Mouse (Mus musculus): ENCODE results near the gene Taok2. TPM values are rescaled to one million over a fixed set of nuclear protein-coding genes. Genes with fewer than 3 reads are reported as not detected.
"Not testable (repeated sequence)": the region's sequence is repeated elsewhere in the genome, so short reads cannot be mapped to it uniquely, and the experiment has no call there.

The Taok2 gene
- polyA plus RNA-seq, 1 experiment from 2014 or later, result 52.8 TPM

DNA sequence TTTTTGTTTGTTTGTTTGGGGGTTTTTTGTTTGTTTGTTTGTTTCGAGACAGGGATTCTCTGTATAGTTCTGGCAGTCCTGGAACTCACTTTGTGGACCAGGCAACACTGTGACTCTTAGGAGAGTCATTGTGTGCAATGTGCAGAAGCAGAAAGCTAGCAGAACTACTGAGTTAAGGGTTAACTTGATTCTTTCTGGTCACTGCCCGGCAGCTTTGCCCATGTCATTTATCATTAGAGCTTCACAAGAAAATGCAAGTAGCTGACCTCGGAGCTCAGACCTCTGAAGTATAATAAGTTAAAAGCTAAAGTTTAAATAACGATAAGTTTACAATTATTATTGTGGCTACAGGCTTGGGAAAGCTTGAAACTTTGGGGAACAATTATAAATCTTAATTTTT, 33.9 kb upstream of the Taok2 start:
- H3K36me3 ChIP-seq (ENCODE audit: control insufficient read depth, insufficient read depth, low read length); H3K4me1 ChIP-seq (ENCODE audit: control insufficient read depth, insufficient read depth, low read depth, low read length); ATAC-seq; H3K27me3 ChIP-seq (replicated peaks; ENCODE audit: control insufficient read depth, insufficient read depth, low read length); H3K4me3 ChIP-seq (ENCODE audit: low read length); H3K9ac ChIP-seq (ENCODE audit: low read depth, low read length); H3K4me2 ChIP-seq (ENCODE audit: low read length); H3K27ac ChIP-seq (ENCODE audit: low read depth, low read length); H3K9me3 ChIP-seq (ENCODE audit: control insufficient read depth, low read length): not testable (repeated sequence)
- WGBS, result 34% methylated on average over 4 of the region's 4 CpGs

DNA sequence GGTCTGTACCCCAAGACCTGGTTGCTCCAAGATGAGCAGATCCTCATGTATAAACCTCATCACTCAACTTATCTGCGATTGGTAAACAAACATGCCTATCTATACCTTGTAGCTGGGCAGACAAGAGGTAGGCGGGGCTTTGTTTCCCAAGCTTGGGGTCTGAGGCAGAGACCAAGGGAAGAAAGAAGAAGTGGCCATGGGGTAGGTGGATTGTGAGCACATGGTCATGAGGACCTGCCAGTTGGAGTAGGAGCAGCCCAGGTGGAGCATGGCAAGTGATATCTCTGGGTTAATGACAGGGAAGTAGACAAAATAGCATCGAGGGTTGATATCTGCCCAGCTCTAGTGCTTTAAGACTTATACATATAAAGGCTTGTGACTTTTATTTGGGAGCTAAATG, 30.3 kb upstream of the Taok2 start:
- Histone ChIP-seq H3K4me1 (ENCODE audit: control insufficient read depth, insufficient read depth, low read depth, low read length) (no peaks in the 10 kb centered on the region), H3K36me3 (ENCODE audit: control insufficient read depth, insufficient read depth, low read length) (no peaks in the 10 kb centered on the region), H3K4me2 (ENCODE audit: low read length) (no peak overlapping the region), H3K9me3 (ENCODE audit: control insufficient read depth, low read length) (no peaks in the 10 kb centered on the region), H3K27ac (ENCODE audit: low read depth, low read length) (no peak overlapping the region), H3K9ac (ENCODE audit: low read depth, low read length) (no peak overlapping the region), H3K27me3 (replicated peaks; ENCODE audit: control insufficient read depth, insufficient read depth, low read length) (no peaks in the 10 kb centered on the region), H3K4me3 (ENCODE audit: low read length) (no peak overlapping the region)
- no peak for ATAC-seq
- WGBS, result 95% methylated on average over 3 of the region's 3 CpGs

DNA sequence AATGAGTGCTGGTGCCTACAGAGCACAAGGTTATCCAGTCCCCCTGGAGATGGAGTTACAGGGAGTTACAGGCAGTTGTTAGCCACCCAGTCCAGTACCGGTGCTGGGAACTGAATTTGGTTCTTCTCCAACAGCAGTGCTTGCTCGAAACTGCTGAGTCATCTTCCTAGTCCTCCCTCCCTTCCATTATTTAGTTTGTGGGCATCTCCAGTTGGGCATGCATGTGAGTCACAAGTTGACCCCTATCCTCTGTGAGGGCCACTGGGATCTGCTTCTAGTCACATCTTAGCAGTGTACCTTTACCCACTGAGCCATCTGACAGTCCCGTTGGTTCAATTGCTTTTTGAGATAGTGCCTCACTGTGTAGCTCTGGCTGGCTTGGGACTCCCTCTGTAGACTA, 21.1 kb upstream of the Taok2 start:
- Histone ChIP-seq H3K27ac (ENCODE audit: low read depth, low read length) (no peak overlapping the region), H3K27me3 (replicated peaks; ENCODE audit: control insufficient read depth, insufficient read depth, low read length) (no peaks in the 10 kb centered on the region), H3K9me3 (ENCODE audit: control insufficient read depth, low read length) (no peaks in the 10 kb centered on the region), H3K36me3 (ENCODE audit: control insufficient read depth, insufficient read depth, low read length) (no peaks in the 10 kb centered on the region), H3K4me2 (ENCODE audit: low read length) (no peak overlapping the region), H3K4me1 (ENCODE audit: control insufficient read depth, insufficient read depth, low read depth, low read length) (no peaks in the 10 kb centered on the region), H3K4me3 (ENCODE audit: low read length) (no peak overlapping the region), H3K9ac (ENCODE audit: low read depth, low read length) (no peak overlapping the region)
- 85% methylated on average over 3 of the region's 3 CpGs for whole genome bisulfite sequencing
- ATAC-seq, result no peak

DNA sequence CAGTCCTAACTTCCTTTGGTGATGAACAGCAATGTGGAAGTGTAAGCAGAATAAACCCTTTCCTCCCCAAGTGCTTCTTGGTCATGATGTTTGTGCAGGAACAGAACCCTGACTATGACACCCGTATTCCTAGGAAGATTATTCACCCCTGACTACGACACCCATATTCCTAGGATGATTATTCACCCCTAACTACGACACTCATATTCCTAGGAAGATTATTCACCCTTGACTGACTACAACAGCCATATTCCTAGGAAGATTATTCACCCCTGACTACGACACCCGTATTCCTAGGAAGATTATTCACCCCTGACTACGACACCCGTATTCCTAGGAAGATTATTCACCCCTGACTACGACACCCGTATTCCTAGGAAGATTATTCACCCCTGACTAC, 15.3 kb upstream of the Taok2 start:
- H3K27me3 ChIP-seq (replicated peaks; ENCODE audit: control insufficient read depth, insufficient read depth, low read length); ATAC-seq; H3K4me2 ChIP-seq (ENCODE audit: low read length); H3K9me3 ChIP-seq (ENCODE audit: control insufficient read depth, low read length); H3K27ac ChIP-seq (ENCODE audit: low read depth, low read length); H3K36me3 ChIP-seq (ENCODE audit: control insufficient read depth, insufficient read depth, low read length); H3K4me3 ChIP-seq (ENCODE audit: low read length); H3K9ac ChIP-seq (ENCODE audit: low read depth, low read length): not testable (repeated sequence)
- WGBS, result 94% methylated on average over 7 of the region's 9 CpGs
- peaks cover 12% of the 10 kb centered on the region for H3K4me1 ChIP-seq (ENCODE audit: control insufficient read depth, insufficient read depth, low read depth, low read length)

DNA sequence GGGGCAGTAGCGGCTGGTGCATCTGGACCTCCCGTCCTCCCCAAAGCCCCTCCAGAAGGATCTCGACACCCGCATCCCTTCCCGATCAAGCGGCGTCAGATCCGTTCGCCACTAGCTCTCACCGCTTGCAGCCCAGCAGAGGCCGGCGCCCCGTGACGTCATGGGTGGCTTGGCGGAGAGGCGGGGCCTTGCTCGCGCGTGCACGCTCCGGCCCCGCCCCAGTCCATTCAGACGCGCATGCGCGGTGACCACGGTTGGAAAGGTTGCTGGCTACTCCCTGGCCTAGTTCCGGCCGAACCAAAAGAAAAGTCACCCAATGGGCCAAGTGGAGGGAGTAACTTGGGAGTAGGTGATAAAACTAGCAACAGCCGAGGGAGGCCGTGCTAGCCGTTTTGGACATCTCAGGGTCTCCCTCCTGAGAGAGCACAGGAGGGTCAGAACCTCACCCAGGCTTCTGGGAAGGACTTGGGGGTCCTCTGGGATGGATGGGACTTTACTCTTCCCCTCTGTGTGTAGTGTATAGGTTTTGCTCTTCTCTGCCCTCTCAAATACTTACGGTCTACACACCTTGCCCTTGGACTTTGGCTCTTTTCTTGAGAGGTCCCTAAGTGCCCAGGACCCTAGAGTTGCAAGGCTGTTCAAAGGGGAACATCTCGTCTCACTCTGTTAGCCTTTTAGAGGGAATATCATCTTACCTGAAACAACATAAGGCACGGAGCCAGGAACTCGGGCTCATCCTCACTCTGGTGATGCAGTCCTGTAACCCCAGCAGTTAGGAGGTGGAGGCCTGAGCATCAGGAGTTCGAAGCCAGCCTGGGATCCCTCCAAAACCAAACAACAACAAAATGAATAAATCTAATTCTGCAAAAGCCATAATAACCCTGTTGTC, 13.8 kb upstream of the Taok2 start:
- Histone ChIP-seq H3K9me3 (ENCODE audit: control insufficient read depth, low read length) (no peaks in the 10 kb centered on the region), H3K4me1 (ENCODE audit: control insufficient read depth, insufficient read depth, low read depth, low read length) (peaks cover 12% of the 10 kb centered on the region), H3K4me3 (ENCODE audit: low read length) (peak overlapping the region; percentile 63), H3K27me3 (replicated peaks; ENCODE audit: control insufficient read depth, insufficient read depth, low read length) (no peaks in the 10 kb centered on the region), H3K27ac (ENCODE audit: low read depth, low read length) (peak overlapping the region; percentile 87), H3K36me3 (ENCODE audit: control insufficient read depth, insufficient read depth, low read length) (no peaks in the 10 kb centered on the region), H3K4me2 (ENCODE audit: low read length) (peak overlapping the region; percentile 69), H3K9ac (ENCODE audit: low read depth, low read length) (peak overlapping the region; percentile 81)
- peak; percentile 95 for ATAC-seq
- WGBS, result 12% methylated on average over 37 of the region's 37 CpGs

DNA sequence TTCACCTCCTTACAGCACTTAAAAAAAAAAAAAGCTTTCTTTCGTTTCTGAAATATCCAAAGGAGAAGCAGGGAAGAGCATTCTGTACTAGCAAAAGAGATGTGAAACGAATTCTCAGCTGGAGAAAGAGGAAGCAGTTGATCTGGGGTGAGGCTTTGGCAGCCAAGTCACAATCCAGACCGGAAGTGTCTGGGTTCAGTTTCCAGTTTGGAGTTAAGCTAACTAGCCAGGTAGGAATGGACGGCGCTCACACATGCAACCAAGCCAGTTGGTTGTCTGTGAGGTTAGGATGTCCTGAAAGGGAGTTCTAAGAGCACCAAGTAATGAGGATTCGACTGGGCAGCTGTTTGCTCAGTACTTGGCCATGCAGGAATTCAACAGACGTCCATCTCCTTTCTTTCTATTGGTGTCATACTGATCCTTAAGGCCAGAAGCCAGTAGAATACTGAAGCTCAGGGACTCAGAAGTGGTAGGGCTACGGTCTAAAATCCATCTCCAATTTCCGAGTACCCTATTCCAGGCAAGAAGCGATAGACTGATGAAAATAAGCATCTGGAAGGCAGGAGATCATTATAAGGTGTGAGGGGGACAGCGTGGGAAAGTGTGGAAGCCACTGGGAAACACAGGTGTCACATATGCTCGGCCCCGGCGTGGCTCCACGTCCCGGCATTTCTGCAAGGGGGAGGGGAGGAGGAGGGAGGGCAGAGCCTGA, 13.0 kb upstream of the Taok2 start:
- peaks cover 12% of the 10 kb centered on the region for H3K4me1 ChIP-seq (ENCODE audit: control insufficient read depth, insufficient read depth, low read depth, low read length)
- H3K27ac ChIP-seq (ENCODE audit: low read depth, low read length), result peak overlapping the region; percentile 87
- H3K27me3 ChIP-seq (replicated peaks; ENCODE audit: control insufficient read depth, insufficient read depth, low read length), result no peaks in the 10 kb centered on the region
- no peak for ATAC-seq
- H3K9ac ChIP-seq (ENCODE audit: low read depth, low read length), result peak overlapping the region; percentile 81
- H3K9me3 ChIP-seq (ENCODE audit: control insufficient read depth, low read length), result no peaks in the 10 kb centered on the region
- 24% methylated on average over 16 of the region's 16 CpGs for WGBS
- peak overlapping the region; percentile 69 for H3K4me2 ChIP-seq (ENCODE audit: low read length)
- H3K4me3 ChIP-seq (ENCODE audit: low read length), result peak overlapping the region; percentile 63
- H3K36me3 ChIP-seq (ENCODE audit: control insufficient read depth, insufficient read depth, low read length), result no peaks in the 10 kb centered on the region

DNA sequence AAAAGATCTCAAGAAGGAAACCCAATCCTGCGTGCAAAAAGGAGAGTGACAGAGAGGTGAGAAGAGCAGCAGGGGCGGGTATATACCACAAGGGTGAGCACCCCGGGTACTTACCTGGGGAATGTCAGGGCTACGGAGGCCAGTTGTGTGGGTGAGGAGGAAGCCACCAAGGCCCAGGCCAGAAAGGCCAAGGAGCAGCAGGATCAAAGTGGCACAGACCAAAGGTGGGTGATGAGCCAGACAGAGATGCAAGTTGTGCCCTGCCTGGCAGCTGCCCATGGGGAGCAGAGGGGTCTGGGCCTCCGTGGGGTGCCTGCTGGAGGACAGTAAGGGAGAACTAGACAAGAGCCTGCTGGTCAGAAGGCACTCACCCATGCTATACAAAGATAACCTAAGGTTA, 12.4 kb upstream of the Taok2 start:
- Histone ChIP-seq H3K27ac (ENCODE audit: low read depth, low read length) (no peak overlapping the region), H3K4me2 (ENCODE audit: low read length) (peak overlapping the region; percentile 69; the same call in 1 of the 2 replicates), H3K9ac (ENCODE audit: low read depth, low read length) (peak overlapping the region; percentile 81; the same call in 1 of the 2 replicates), H3K36me3 (ENCODE audit: control insufficient read depth, insufficient read depth, low read length) (no peaks in the 10 kb centered on the region), H3K4me3 (ENCODE audit: low read length) (no peak overlapping the region; the same call in 1 of the 2 replicates), H3K4me1 (ENCODE audit: control insufficient read depth, insufficient read depth, low read depth, low read length) (peaks cover 12% of the 10 kb centered on the region), H3K27me3 (replicated peaks; ENCODE audit: control insufficient read depth, insufficient read depth, low read length) (no peaks in the 10 kb centered on the region), H3K9me3 (ENCODE audit: control insufficient read depth, low read length) (no peaks in the 10 kb centered on the region)
- no peak for ATAC-seq
- WGBS, result 91% methylated on average over 5 of the region's 5 CpGs

DNA sequence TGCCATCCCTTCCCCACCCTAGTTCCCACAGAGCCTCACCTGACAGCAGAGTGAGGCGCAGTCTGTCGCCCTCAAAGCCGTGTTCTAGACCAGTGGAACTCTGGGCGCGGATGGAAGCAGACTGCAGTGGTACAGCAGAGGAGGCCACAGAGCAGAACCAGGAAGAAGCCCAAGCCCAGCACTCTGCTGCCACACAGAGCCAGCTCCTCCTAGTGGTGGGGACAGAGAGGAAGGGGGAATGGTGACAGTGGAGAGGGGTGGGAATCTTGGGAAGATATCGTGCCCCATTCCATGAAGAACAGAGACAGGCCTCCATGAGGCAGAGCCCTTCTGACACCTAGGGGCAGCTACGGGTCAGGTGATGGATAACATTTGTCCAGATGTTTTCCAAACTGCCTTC, 4.3 kb upstream of the Taok2 start:
- no peaks in the 10 kb centered on the region for H3K27me3 ChIP-seq (replicated peaks; ENCODE audit: control insufficient read depth, insufficient read depth, low read length)
- H3K4me1 ChIP-seq (ENCODE audit: control insufficient read depth, insufficient read depth, low read depth, low read length), result no peaks in the 10 kb centered on the region
- no peaks in the 10 kb centered on the region for H3K9me3 ChIP-seq (ENCODE audit: control insufficient read depth, low read length)
- WGBS, result 54% methylated on average over 7 of the region's 7 CpGs
- 0 out of 2 replicates have a peak, but pooled peaks cover 2% of the 10 kb centered on the region for H3K36me3 ChIP-seq (ENCODE audit: control insufficient read depth, insufficient read depth, low read length)
- no peak for ATAC-seq
- H3K4me3 ChIP-seq (ENCODE audit: low read length), result no peak overlapping the region
- H3K27ac ChIP-seq (ENCODE audit: low read depth, low read length), result no peak overlapping the region
- no peak overlapping the region for H3K4me2 ChIP-seq (ENCODE audit: low read length)
- no peak overlapping the region for H3K9ac ChIP-seq (ENCODE audit: low read depth, low read length)

DNA sequence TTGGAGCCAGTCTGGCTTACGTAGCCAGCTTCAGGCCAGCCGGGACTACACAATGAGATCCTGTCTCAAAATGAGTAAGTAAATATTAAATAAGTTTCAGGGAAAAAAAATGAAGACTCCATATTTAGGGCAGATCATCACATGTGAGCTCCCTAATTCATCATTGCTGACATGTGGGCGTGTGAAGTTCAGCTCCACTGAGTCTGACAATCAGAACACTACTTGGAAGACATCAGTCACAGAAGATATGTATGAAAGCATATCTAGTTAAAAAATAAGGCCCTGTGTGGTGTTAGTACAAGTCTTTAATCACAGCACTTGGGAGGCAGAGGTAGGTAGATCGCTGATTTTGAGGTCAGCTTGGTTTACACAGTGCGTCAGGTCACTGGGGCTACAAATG, 2.8 kb upstream of the Taok2 start:
- H3K4me2 ChIP-seq (ENCODE audit: low read length), result no peak overlapping the region
- no peak for ATAC-seq
- no peaks in the 10 kb centered on the region for H3K9me3 ChIP-seq (ENCODE audit: control insufficient read depth, low read length)
- H3K36me3 ChIP-seq (ENCODE audit: control insufficient read depth, insufficient read depth, low read length), result 0 out of 2 replicates have a peak, but pooled peaks cover 2% of the 10 kb centered on the region
- WGBS, result 92% methylated on average over 5 of the region's 5 CpGs
- H3K27me3 ChIP-seq (replicated peaks; ENCODE audit: control insufficient read depth, insufficient read depth, low read length), result no peaks in the 10 kb centered on the region
- H3K4me1 ChIP-seq (ENCODE audit: control insufficient read depth, insufficient read depth, low read depth, low read length), result peaks cover 10% of the 10 kb centered on the region
- H3K4me3 ChIP-seq (ENCODE audit: low read length), result no peak overlapping the region
- no peak overlapping the region for H3K27ac ChIP-seq (ENCODE audit: low read depth, low read length)
- no peak overlapping the region for H3K9ac ChIP-seq (ENCODE audit: low read depth, low read length)
